Mouse (Mus musculus) adrenal gland, adult 8-10 months (tissue): ENCODE measurements around the gene Olfr13. TPM values are rescaled to one million over a fixed set of nuclear protein-coding genes. Genes with fewer than 3 reads are reported as not detected.
"Not testable (repeated sequence)": the region's sequence is repeated elsewhere in the genome, so short reads cannot be mapped to it uniquely, and the experiment has no call there.

Experiments used
- DNase-seq: peaks from one replicate; pipeline ENCODE4 v3.0.0; 2022
- total RNA-seq, 4 experiments: library from RNA; stranded (reverse); gene quantifications; 2 replicates each; pipeline ENCODE4 v1.2.4; 2022

Olfr13 gene
- total RNA-seq = not detected

- DNase-seq = no peak
These were observed at the start of gene Olfr13 for GRCm38 (mm10) chr6:43171840-43172239. Olfr13 (plus strand) TSS chr6:43172140.

- not testable (repeated sequence) for DNase-seq
These were observed 25.7 kb upstream of the Olfr13 start, which contains the start of gene Olfr237-ps1 for GRCm38 (mm10) chr6:43146267-43146666. Olfr237-ps1 (plus strand) TSS chr6:43146567.

- no peak for DNase-seq
These were observed 12.4 kb upstream of the Olfr13 start for GRCm38 (mm10) chr6:43159502-43159901.

- DNase-seq = no peak
These were observed 9.0 kb upstream of the Olfr13 start, which contains the start of gene Olfr437 for GRCm38 (mm10) chr6:43162982-43163381. Olfr437 (plus strand) TSS chr6:43163282.

- no peak for DNase-seq
These were observed 4.7 kb upstream of the Olfr13 start for GRCm38 (mm10) chr6:43167246-43167645.

- no peak for DNase-seq
These were observed 6.2 kb downstream of the Olfr13 start for GRCm38 (mm10) chr6:43178129-43178528.

- DNase-seq = no peak
These were observed 6.9 kb downstream of the Olfr13 start for GRCm38 (mm10) chr6:43178584-43179501.

GRCm38 (mm10) chr6:43190986-43191385 lies 19.0 kb downstream of the Olfr13 start:
- DNase-seq = no peak

- no peak for DNase-seq
These were observed 24.8 kb downstream of the Olfr13 start, which contains the start of gene Olfr435 for GRCm38 (mm10) chr6:43196781-43197180. Olfr435 (plus strand) TSS chr6:43197146.

- DNase-seq = no peak
These were observed 26.2 kb downstream of the Olfr13 start for GRCm38 (mm10) chr6:43198094-43198493.

- DNase-seq = no peak
These were observed 30.8 kb downstream of the Olfr13 start for GRCm38 (mm10) chr6:43202786-43203185.

GRCm38 (mm10) chr6:43205355-43205754 lies 33.4 kb downstream of the Olfr13 start:
- no peak for DNase-seq

GRCm38 (mm10) chr6:43212873-43213272 lies 40.9 kb downstream of the Olfr13 start, which contains the start of gene Olfr434:
Olfr434 (plus strand) TSS chr6:43213021.
- DNase-seq = not testable (repeated sequence)

Other genes starting within 250 kb of the Olfr13 start
- not detected for gene Olfr444, start 223.1 kb upstream of the Olfr13 start, total RNA-seq
- not detected for gene Olfr441, start 65.8 kb upstream of the Olfr13 start, total RNA-seq
- not detected for gene Olfr237-ps1, start 25.6 kb upstream of the Olfr13 start, total RNA-seq
- gene Olfr437, start 8.9 kb upstream of the Olfr13 start, total RNA-seq = not detected
- not detected for gene Olfr435, start 25.0 kb downstream of the Olfr13 start, total RNA-seq
- not detected for gene Olfr434, start 40.9 kb downstream of the Olfr13 start, total RNA-seq
- gene Olfr47, start 59.4 kb downstream of the Olfr13 start, total RNA-seq = not detected
- gene Arhgef5, start 93.4 kb downstream of the Olfr13 start, total RNA-seq = 10 to 100 TPM; 20.5 to 35.0 (median 24.1) TPM
- under 1 TPM in 2 of 4 experiments, not detected in 2; 0.12 to 0.18 TPM for gene Nobox, start 137.4 kb downstream of the Olfr13 start, total RNA-seq